Mouse (Mus musculus): ENCODE data around the gene Luc7l2. TPM values are rescaled to one million over a fixed set of nuclear protein-coding genes. Genes with fewer than 3 reads are reported as not detected.

The Luc7l2 gene
- total and polyA plus RNA-seq, 3 experiments, result 62.0 to 173 (median 92.5) TPM

- dilution Hi-C loops (cut with MboI; ENCODE audit: extremely low pct_ligation_motif_present, extremely low pct_unique_long_range_greater_than_20kb, low sequenced_read_pairs), result no loop called here
These were observed 18.4 kb upstream of the Luc7l2 start for GRCm38 (mm10) chr6:38532500-38533420.

DNA sequence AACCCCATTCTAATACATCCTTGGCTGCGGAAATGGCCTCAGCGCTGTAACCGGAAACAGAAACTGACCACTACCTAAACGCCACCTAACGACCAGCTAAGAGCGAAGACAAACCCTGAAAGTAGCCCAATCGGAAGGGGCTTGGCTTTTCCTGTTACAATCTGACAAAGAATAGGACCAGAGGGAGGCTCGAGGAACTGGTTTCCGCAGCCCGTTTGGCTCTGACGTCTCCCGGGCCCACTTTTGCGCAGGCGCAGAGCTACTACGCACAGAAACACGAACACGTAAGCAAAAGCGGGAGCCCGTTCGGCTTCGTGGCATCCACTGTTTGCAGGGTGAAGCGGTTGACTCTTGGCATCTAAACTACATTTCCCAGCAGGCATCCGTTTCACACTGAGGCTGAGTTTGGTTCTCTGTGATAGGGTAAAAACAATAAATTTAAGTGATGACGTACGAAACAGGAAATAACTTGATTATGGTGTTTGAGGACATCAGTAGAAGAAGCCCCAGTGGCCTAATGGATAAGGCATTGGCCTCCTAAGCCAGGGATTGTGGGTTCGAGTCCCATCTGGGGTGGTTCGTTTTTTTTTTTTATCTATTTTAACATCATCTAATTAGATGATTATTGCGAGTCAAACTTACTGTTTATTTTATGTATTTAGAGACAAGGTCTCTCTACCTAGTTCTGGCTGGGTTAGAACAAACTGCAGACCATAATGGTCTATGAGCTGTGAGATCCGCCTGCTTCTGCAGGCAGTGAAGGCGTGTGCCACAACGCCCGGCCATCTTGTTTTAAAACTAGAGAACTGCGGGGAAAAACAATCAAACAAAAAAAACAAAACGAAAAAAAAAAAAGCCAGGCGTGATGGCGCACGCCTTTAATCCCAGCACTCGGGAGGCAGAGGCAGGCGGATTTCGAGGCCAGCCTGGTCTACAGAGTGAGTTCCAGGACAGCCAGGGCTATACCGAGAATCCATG is 17.4 kb upstream of the Luc7l2 start, which contains the start of gene Fmc1:
Gene Fmc1 (plus strand): TSS at position 75 of the 978 bp plus-strand sequence.
- Histone ChIP-seq H3K79me2 (replicated peaks; ENCODE audit: control insufficient read depth, extremely low read depth, insufficient read depth, poor library complexity, severe bottlenecking) (no peaks in the 10 kb centered on the region; the same call in 1 of the 2 replicates), H3K27ac (ENCODE audit: insufficient read depth, low read depth) (peak within 1 kb of the TSS; percentile 94), H3K4me2 (ENCODE audit: insufficient read depth, low read depth, poor library complexity, severe bottlenecking) (peak within 1 kb of the TSS; percentile 96), H3K9me3 (replicated peaks; ENCODE audit: low read length) (no peaks in the 10 kb centered on the region), H3K36me3 (replicated peaks in 1 of 2; ENCODE audit: control insufficient read depth in 1 of 2, insufficient read depth in 1 of 2, low read length in 1 of 2) (peaks cover 0 to 2% of the 10 kb centered on the region in 2 experiments), H3K4me1 (ENCODE audit: control insufficient read depth in 1 of 2, insufficient read depth in 2 of 2) (peaks cover 3 to 18% of the 10 kb centered on the region in 2 experiments; a peak in 3 of 4 replicates), H3K9ac (ENCODE audit: insufficient read depth, low read depth) (peak within 1 kb of the TSS; percentile 97), H3K4me3 (replicated peaks in 1 of 3; ENCODE audit: low read depth in 2 of 3, low read length in 2 of 3, poor library complexity in 1 of 3) (peak within 1 kb of the TSS; percentile 85 to 90 (median 85)), H3K27me3 (replicated peaks) (no peaks in the 10 kb centered on the region)
- in situ Hi-C loops (cut with MboI; ENCODE audit: low pct_ligation_motif_present, low pct_unique_long_range_greater_than_20kb, low sequenced_read_pairs), result loop anchor here (25.0 kb wide), 1 partner anchor 371 kb away; no protein-coding TSS in a partner anchor
- peak; percentile 99 for DNase-seq (ENCODE audit: extremely low read depth)
- dilution Hi-C loops (cut with MboI; ENCODE audit: extremely low pct_ligation_motif_present, extremely low pct_unique_long_range_greater_than_20kb, low sequenced_read_pairs), result no loop called here
- TF ChIP-seq EP300 (IDR thresholded peaks at IDR 0.05; ENCODE audit: low read length) (no peak), ZKSCAN1 (IDR thresholded peaks at IDR 0.05; ENCODE audit: borderline replicate concordance, low read depth, low read length) (no peak), SIN3A (IDR thresholded peaks at IDR 0.05; ENCODE audit: low read length) (peak; percentile 77), KAT2A (IDR thresholded peaks at IDR 0.05; ENCODE audit: insufficient replicate concordance, low read length) (peak; percentile 94), RCOR1 (conservative IDR thresholded peaks at IDR 0.05; ENCODE audit: low read depth, low read length) (no peak), MAZ (IDR thresholded peaks at IDR 0.05; ENCODE audit: low read depth, low read length) (peak; percentile 72; the same call in 1 of the 2 replicates), TBP (conservative IDR thresholded peaks at IDR 0.05; ENCODE audit: low read depth, low read length) (peak; percentile 100), USF2 (conservative IDR thresholded peaks at IDR 0.05; ENCODE audit: low read depth, low read length) (no peak), JUN (IDR thresholded peaks at IDR 0.05; ENCODE audit: insufficient read depth, low read depth, low read length) (no peak), BHLHE40 (IDR thresholded peaks at IDR 0.05; ENCODE audit: low read depth, low read length) (no peak), MAX (IDR thresholded peaks at IDR 0.05; ENCODE audit: low read length) (peak; percentile 75; the same call in 1 of the 2 replicates), ZMIZ1 (IDR thresholded peaks at IDR 0.05; ENCODE audit: low read depth, low read length) (peak; percentile 79; the same call in 1 of the 2 replicates), MYC (IDR thresholded peaks at IDR 0.05; ENCODE audit: low read depth, low read length) (peak; percentile 84; the same call in 1 of the 2 replicates), MEF2A (IDR thresholded peaks at IDR 0.05; ENCODE audit: borderline replicate concordance, low read depth, low read length) (peak; percentile 81), ELF1 (IDR thresholded peaks at IDR 0.05; ENCODE audit: low read depth, low read length) (peak; percentile 97), E2F4 (IDR thresholded peaks at IDR 0.05; ENCODE audit: insufficient replicate concordance, low read depth, low read length) (peak; percentile 88), USF1 (IDR thresholded peaks at IDR 0.05; ENCODE audit: low read depth, low read length) (no peak), PAX5 (IDR thresholded peaks at IDR 0.05; ENCODE audit: low read length) (no peak), HCFC1 (IDR thresholded peaks at IDR 0.05; ENCODE audit: low read depth, low read length) (peak; percentile 94), UBTF (IDR thresholded peaks at IDR 0.05; ENCODE audit: low read depth, low read length) (0 out of 2 replicates have a peak, but pooled peaks have one; percentile 25), CHD1 (IDR thresholded peaks at IDR 0.05; ENCODE audit: low read depth, low read length) (no peak), ZC3H11A (IDR thresholded peaks at IDR 0.05; ENCODE audit: low read depth, low read length) (no peak)

More at GRCm38 (mm10) chr6:38532500-38533420, 18.4 kb upstream of the Luc7l2 start:
- in situ Hi-C loops (cut with MboI; ENCODE audit: low pct_ligation_motif_present, low pct_unique_long_range_greater_than_20kb, low sequenced_read_pairs), result loop anchor here (25.0 kb wide), 1 partner anchor 370 kb away; no protein-coding TSS in a partner anchor
- Histone ChIP-seq H3K9ac (ENCODE audit: insufficient read depth, low read depth) (peak overlapping the region; percentile 97), H3K27ac (ENCODE audit: insufficient read depth, low read depth) (peak overlapping the region; percentile 94), H3K36me3 (replicated peaks in 1 of 2; ENCODE audit: control insufficient read depth in 1 of 2, insufficient read depth in 1 of 2, low read length in 1 of 2) (peaks cover 0 to 2% of the 10 kb centered on the region in 2 experiments), H3K79me2 (replicated peaks; ENCODE audit: control insufficient read depth, extremely low read depth, insufficient read depth, poor library complexity, severe bottlenecking) (no peaks in the 10 kb centered on the region; the same call in 1 of the 2 replicates), H3K4me3 (replicated peaks in 1 of 3; ENCODE audit: low read depth in 2 of 3, low read length in 2 of 3, poor library complexity in 1 of 3) (peak overlapping the region; percentile 67 to 85 (median 76)), H3K4me2 (ENCODE audit: insufficient read depth, low read depth, poor library complexity, severe bottlenecking) (peak overlapping the region; percentile 96), H3K27me3 (replicated peaks) (no peaks in the 10 kb centered on the region), H3K4me1 (ENCODE audit: control insufficient read depth in 1 of 2, insufficient read depth in 2 of 2) (peaks cover 3 to 18% of the 10 kb centered on the region in 2 experiments; a peak in 3 of 4 replicates), H3K9me3 (replicated peaks; ENCODE audit: low read length) (no peaks in the 10 kb centered on the region)
- TF ChIP-seq IRF4 (IDR thresholded peaks at IDR 0.05; ENCODE audit: low read depth, low read length) (peak; percentile 47; the same call in 1 of the 2 replicates), BHLHE40 (IDR thresholded peaks at IDR 0.05; ENCODE audit: low read depth, low read length) (peak; percentile 35; the same call in 1 of the 2 replicates), GABPA (IDR thresholded peaks at IDR 0.05; ENCODE audit: insufficient replicate concordance, low read depth, low read length) (no peak), MAZ (IDR thresholded peaks at IDR 0.05; ENCODE audit: low read depth, low read length) (peak; percentile 28; the same call in 1 of the 2 replicates), ZNF384 (IDR thresholded peaks at IDR 0.05; ENCODE audit: low read depth, low read length) (0 out of 2 replicates have a peak, but pooled peaks have one; percentile 10), JUND (conservative IDR thresholded peaks at IDR 0.05; ENCODE audit: low read depth, low read length) (0 out of 2 replicates have a peak, but pooled peaks have one; percentile 8), SMC3 (IDR thresholded peaks at IDR 0.05; ENCODE audit: low read depth, low read length) (no peak), MXI1 (IDR thresholded peaks at IDR 0.05; ENCODE audit: low read depth, low read length) (0 out of 2 replicates have a peak, but pooled peaks have one; percentile 3)
- peak; percentile 31 for DNase-seq (ENCODE audit: extremely low read depth)

Measured in CH12.LX (cell line).